Comparison of ENCODE assay signal across 13 mouse cellular contexts in the genomic region with DNA sequence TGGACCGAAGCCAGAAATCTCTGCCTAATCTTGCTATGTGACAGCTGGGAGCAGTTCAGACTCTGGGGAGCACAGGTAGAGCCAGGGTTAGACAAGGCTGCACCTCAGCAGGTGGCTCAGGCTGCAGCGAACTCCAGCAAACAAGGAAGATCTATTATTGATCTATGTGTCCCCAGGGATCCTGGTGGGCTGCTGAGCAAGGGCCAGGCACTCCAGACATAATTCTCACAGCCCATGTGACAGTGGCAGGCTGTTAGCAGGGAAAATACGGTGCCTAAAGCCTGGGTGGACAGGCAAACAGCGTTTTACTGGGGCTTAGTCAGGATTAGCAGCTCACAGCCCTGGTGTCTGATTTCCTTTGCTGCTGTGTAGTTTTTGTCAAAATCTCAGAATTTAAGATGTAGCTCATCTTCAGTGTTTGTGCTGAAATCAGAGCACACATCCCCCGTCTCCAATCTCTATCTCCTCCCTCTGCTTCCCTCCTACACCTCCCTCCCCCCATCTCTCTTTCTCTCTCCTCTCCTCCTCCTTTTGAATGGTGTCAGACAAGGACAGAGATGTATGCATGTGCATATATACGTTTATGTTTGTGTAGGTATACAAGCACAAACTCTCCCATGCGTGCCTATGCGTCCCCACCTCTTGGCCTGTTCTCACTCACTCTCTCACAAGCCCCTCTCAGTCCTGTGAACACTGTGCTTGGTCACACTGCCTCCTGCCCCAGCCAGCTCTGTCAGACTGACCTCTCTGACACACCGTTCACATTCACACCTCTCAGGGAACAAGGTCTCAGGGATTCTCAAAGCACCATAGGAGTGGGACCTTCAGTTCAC. TPM values are rescaled to one million over a fixed set of nuclear protein-coding genes. Genes with fewer than 3 reads are reported as not detected.
A peak's percentile ranks its signal among the peaks of the same experiment; 100 is the strongest.
DNase-seq lines count a peak whose midpoint lies in the region; ATAC-seq and TF ChIP-seq lines count a peak whose summit lies in the region.
"Had no signal": no experiment of that assay in that cellular context is flagged by ENCODE, and none has a peak within 500 bp of the region (broad histone marks: within the 10 kb centered on the region; RNA-seq: fewer than 3 reads in every experiment).

No protein-coding gene starts in this region.

- H3K9ac ChIP-seq in embryonic facial prominence, embryonic 11.5 days (replicated peaks; ENCODE audit: low read length), result no peak overlapping the region
- no peak overlapping the region for H3K9ac ChIP-seq in kidney, embryonic 14.5 days (ENCODE audit: low read depth, low read length)
- H3K9ac ChIP-seq in midbrain, embryonic 13.5 days (replicated peaks), result no peak overlapping the region
- H3K9ac ChIP-seq: embryonic facial prominence, embryonic 15.5 days; limb, embryonic 13.5 days; stomach, embryonic 15.5 days had no signal

- H3K4me3 ChIP-seq in embryonic facial prominence, embryonic 11.5 days (ENCODE audit: low read depth, low read length), result no peak overlapping the region
- no peak overlapping the region for H3K4me3 ChIP-seq in embryonic facial prominence, embryonic 10.5 days
- no peak overlapping the region for H3K4me3 ChIP-seq in kidney, embryonic 14.5 days (ENCODE audit: low read length)
- no peak overlapping the region for H3K4me3 ChIP-seq in kidney, adult 2 months (ENCODE audit: insufficient read depth, low read depth, low read length)
- H3K4me3 ChIP-seq in midbrain, embryonic 13.5 days (replicated peaks), result no peak overlapping the region
- H3K4me3 ChIP-seq: embryonic facial prominence, embryonic 15.5 days; layer of hippocampus, adult 2 months; limb, embryonic 13.5 days; stomach, embryonic 15.5 days had no signal

- DNase-seq in embryonic facial prominence, embryonic 11.5 days (ENCODE audit: low spot score), result no peak
- DNase-seq in embryonic facial prominence, embryonic 10.5 days (ENCODE audit: low spot score), result no peak
- DNase-seq in kidney, adult 2 months, result no peak
- peak; percentile 22 for DNase-seq in brain, embryonic 14.5 days (ENCODE audit: low read depth)
- no peak for DNase-seq in adrenal gland, postnatal 25 days

- no peaks in the 10 kb centered on the region for H3K27me3 ChIP-seq in embryonic facial prominence, embryonic 11.5 days (ENCODE audit: control insufficient read depth, insufficient read depth, low read length)
- H3K27me3 ChIP-seq in embryonic facial prominence, embryonic 10.5 days (replicated peaks; ENCODE audit: low read depth, poor library complexity, severe bottlenecking), result no peaks in the 10 kb centered on the region
- no peaks in the 10 kb centered on the region for H3K27me3 ChIP-seq in kidney, embryonic 14.5 days (ENCODE audit: control insufficient read depth, insufficient read depth, low read length)
- H3K27me3 ChIP-seq in kidney, adult 2 months (replicated peaks; ENCODE audit: control insufficient read depth, insufficient read depth, low read length), result no peaks in the 10 kb centered on the region
- H3K27me3 ChIP-seq in midbrain, embryonic 13.5 days, result no peaks in the 10 kb centered on the region
- H3K27me3 ChIP-seq: embryonic facial prominence, embryonic 15.5 days; limb, embryonic 13.5 days; stomach, embryonic 15.5 days had no signal

- H3K27ac ChIP-seq in embryonic facial prominence, embryonic 11.5 days (replicated peaks; ENCODE audit: low read depth, low read length), result no peak overlapping the region
- H3K27ac ChIP-seq in embryonic facial prominence, embryonic 10.5 days (replicated peaks), result no peak overlapping the region
- no peak overlapping the region for H3K27ac ChIP-seq in kidney, embryonic 14.5 days (ENCODE audit: low read depth, low read length)
- H3K27ac ChIP-seq in kidney, adult 2 months (ENCODE audit: insufficient read depth, low read depth, low read length), result no peak overlapping the region
- peak overlapping the region; percentile 1; the same call in 1 of the 2 replicates for H3K27ac ChIP-seq in midbrain, embryonic 13.5 days
- H3K27ac ChIP-seq: embryonic facial prominence, embryonic 15.5 days; layer of hippocampus, adult 2 months; limb, embryonic 13.5 days; stomach, embryonic 15.5 days had no signal

- no peak overlapping the region for H3K4me2 ChIP-seq in embryonic facial prominence, embryonic 11.5 days (ENCODE audit: low read depth, low read length)
- no peak overlapping the region for H3K4me2 ChIP-seq in kidney, embryonic 14.5 days (replicated peaks; ENCODE audit: low read depth, low read length)
- no peak overlapping the region for H3K4me2 ChIP-seq in midbrain, embryonic 13.5 days (replicated peaks)
- H3K4me2 ChIP-seq: embryonic facial prominence, embryonic 15.5 days; limb, embryonic 13.5 days; stomach, embryonic 15.5 days had no signal

- TF ChIP-seq POLR2A in kidney, adult 2 months (IDR thresholded peaks at IDR 0.05; ENCODE audit: low read depth, low read length), result no peak
- TF ChIP-seq POLR2A in brain, embryonic 14.5 days (IDR thresholded peaks at IDR 0.05; ENCODE audit: borderline replicate concordance, extremely low read depth, insufficient read depth, insufficient read length, poor library complexity, severe bottlenecking), result no peak

- H3K36me3 ChIP-seq in embryonic facial prominence, embryonic 11.5 days (replicated peaks; ENCODE audit: control insufficient read depth, insufficient read depth, low read depth, low read length), result no peaks in the 10 kb centered on the region
- no peaks in the 10 kb centered on the region for H3K36me3 ChIP-seq in embryonic facial prominence, embryonic 10.5 days (replicated peaks)
- H3K36me3 ChIP-seq in kidney, embryonic 14.5 days (ENCODE audit: control insufficient read depth, insufficient read depth, low read length), result no peaks in the 10 kb centered on the region
- no peaks in the 10 kb centered on the region for H3K36me3 ChIP-seq in kidney, adult 2 months (ENCODE audit: control insufficient read depth, insufficient read depth, low read length)
- H3K36me3 ChIP-seq in midbrain, embryonic 13.5 days, result no peaks in the 10 kb centered on the region
- H3K36me3 ChIP-seq: embryonic facial prominence, embryonic 15.5 days; limb, embryonic 13.5 days; stomach, embryonic 15.5 days had no signal

- 55% methylated on average over 9 of the region's 9 CpGs for WGBS in embryonic facial prominence, embryonic 11.5 days
- 54% methylated on average over 9 of the region's 9 CpGs for WGBS in embryonic facial prominence, embryonic 10.5 days
- 26% methylated on average over 9 of the region's 9 CpGs for WGBS in kidney, embryonic 14.5 days
- WGBS in kidney, adult 2 months, result 50% methylated on average over 9 of the region's 9 CpGs
- 54% methylated on average over 9 of the region's 9 CpGs for WGBS in midbrain, embryonic 13.5 days

- H3K4me1 ChIP-seq in embryonic facial prominence, embryonic 11.5 days (ENCODE audit: control insufficient read depth, insufficient read depth, low read length), result no peaks in the 10 kb centered on the region
- H3K4me1 ChIP-seq in embryonic facial prominence, embryonic 10.5 days, result peaks cover 7% of the 10 kb centered on the region; the same call in 1 of the 2 replicates
- H3K4me1 ChIP-seq in kidney, embryonic 14.5 days (ENCODE audit: control insufficient read depth, insufficient read depth, low read length), result no peaks in the 10 kb centered on the region
- H3K4me1 ChIP-seq in kidney, adult 2 months (ENCODE audit: control insufficient read depth, insufficient read depth, low read length), result no peaks in the 10 kb centered on the region
- H3K4me1 ChIP-seq in midbrain, embryonic 13.5 days (replicated peaks), result peaks cover 12% of the 10 kb centered on the region
- H3K4me1 ChIP-seq: embryonic facial prominence, embryonic 15.5 days; stomach, embryonic 15.5 days had no signal

- no peaks in the 10 kb centered on the region for H3K9me3 ChIP-seq in embryonic facial prominence, embryonic 11.5 days (replicated peaks; ENCODE audit: control insufficient read depth, low read length)
- H3K9me3 ChIP-seq in embryonic facial prominence, embryonic 10.5 days, result no peaks in the 10 kb centered on the region
- no peaks in the 10 kb centered on the region for H3K9me3 ChIP-seq in kidney, embryonic 14.5 days (ENCODE audit: control insufficient read depth, low read length)
- no peaks in the 10 kb centered on the region for H3K9me3 ChIP-seq in midbrain, embryonic 13.5 days
- H3K9me3 ChIP-seq: embryonic facial prominence, embryonic 15.5 days; limb, embryonic 13.5 days; stomach, embryonic 15.5 days had no signal

- TF ChIP-seq CTCF in kidney, adult 2 months (conservative IDR thresholded peaks at IDR 0.05; ENCODE audit: insufficient read depth, insufficient read length, low read depth, low read length), result no peak
- TF ChIP-seq CTCF in brain, embryonic 14.5 days (IDR thresholded peaks at IDR 0.05; ENCODE audit: borderline replicate concordance, extremely low read depth, insufficient read depth, insufficient read length), result no peak

- peak; percentile 47; the same call in 1 of the 2 replicates for ATAC-seq in embryonic facial prominence, embryonic 11.5 days (replicated peaks; ENCODE audit: insufficient number of reproducible peaks, low FRiP score, low TSS enrichment, low read depth)
- ATAC-seq in kidney, embryonic 14.5 days (ENCODE audit: low FRiP score, low TSS enrichment), result peak; percentile 64
- ATAC-seq in midbrain, embryonic 13.5 days, result peak; percentile 69
- ATAC-seq in granulocyte monocyte progenitor cell, adult 5-6 weeks (replicated peaks; ENCODE audit: poor library complexity, severe bottlenecking), result no peak

RNA-seq across cellular contexts. Expression of a gene that starts 52.8 kb away (rescaled TPM):
- 0.22 and 0.80 TPM in 2 replicates for polyA plus RNA-seq in embryonic facial prominence, embryonic 11.5 days (2014; fragmentation: Nextera tagmentation; extraction: Ambion mirVana)
- polyA plus RNA-seq in embryonic facial prominence, embryonic 10.5 days (2016; fragmentation: Nextera tagmentation; extraction: Ambion mirVana), result 0.14 and 0.15 TPM in 2 replicates
- polyA plus RNA-seq in kidney, embryonic 14.5 days (2014; fragmentation: Nextera tagmentation; extraction: Ambion mirVana), result 0.27 and 0.32 TPM in 2 replicates
- polyA plus RNA-seq in kidney, adult 2 months (2012; rRNA removed), result 0.13 and 0.16 TPM in 2 replicates
- 6.1 and 12.7 TPM in 2 replicates for polyA plus RNA-seq in brain, embryonic 14.5 days (2012; rRNA removed)
- 2.5 and 2.7 TPM in 2 replicates for polyA plus RNA-seq in midbrain, embryonic 13.5 days (2015; fragmentation: Nextera tagmentation; extraction: Ambion mirVana)
- 19.6 and 20.1 TPM in 2 replicates for total RNA-seq in adrenal gland, postnatal 25 days (2021)
- total RNA-seq in granulocyte monocyte progenitor cell, adult 5-6 weeks (2014; fragmentation: Nextera tagmentation), result not detected in 2 replicates
- not detected in 2 replicates for total RNA-seq in granulocyte monocyte progenitor cell, adult 5-6 weeks (2017)
- total RNA-seq: megakaryocyte, adult 5-6 weeks had no signal
